Mouse (Mus musculus) erythroblast, embryonic 14.5 days (primary cell): ENCODE results near the gene Ldhb. TPM values are rescaled to one million over a fixed set of nuclear protein-coding genes. Genes with fewer than 3 reads are reported as not detected.

Experiments
- H3K27me3 ChIP-seq: 2 replicates; pipeline ENCODE4 v1.6.1; 2012; ENCODE audit warnings: inconsistent platforms; ENCODE audit not compliant: control insufficient read depth
- H3K36me3 ChIP-seq: 2 replicates; pipeline ENCODE4 v1.6.1; 2012; ENCODE audit warnings: mild to moderate bottlenecking, inconsistent platforms; ENCODE audit not compliant: control insufficient read depth
- H3K4me1 ChIP-seq: 2 replicates; pipeline ENCODE4 v1.6.1; 2012; ENCODE audit warnings: inconsistent platforms; ENCODE audit not compliant: control insufficient read depth
- H3K4me3 ChIP-seq: replicated peaks from 2 replicates; pipeline ENCODE3; 2012; ENCODE audit warnings: moderate library complexity, mild to moderate bottlenecking, inconsistent platforms
- H3K9me3 ChIP-seq: 2 replicates; pipeline ENCODE4 v1.6.1; 2012; ENCODE audit warnings: low read length, inconsistent platforms, mixed read lengths; ENCODE audit not compliant: control insufficient read depth
- GATA1 ChIP-seq: IDR thresholded peaks from 2 replicates; pipeline ENCODE4 v1.6.1; 2012; ENCODE audit warnings: low read length, inconsistent platforms, mixed read lengths
- TAL1 ChIP-seq: IDR thresholded peaks from 3 replicates; pipeline ENCODE4 v1.6.1; 2012; ENCODE audit warnings: low read length, inconsistent platforms, mixed read lengths
- polyA plus RNA-seq: library from polyadenylated mRNA; stranded (reverse); fragments of >175 nt; gene quantifications from 2 replicates; pipeline ENCODE4 v1.2.3, GENCODE M21; 2012

The Ldhb gene
- polyA plus RNA-seq, 1 experiment, result not detected

GRCm38 (mm10) chr6:142540131-142540530 lies 32.4 kb upstream of the Ldhb start:
- Histone ChIP-seq H3K4me3 (no peak overlapping the region), H3K27me3 (no peaks in the 10 kb centered on the region), H3K9me3 (no peaks in the 10 kb centered on the region), H3K4me1 (no peaks in the 10 kb centered on the region), H3K36me3 (no peaks in the 10 kb centered on the region)
- TF ChIP-seq TAL1 (no peak), GATA1 (no peak)

GRCm38 (mm10) chr6:142538503-142538902 lies 30.7 kb upstream of the Ldhb start:
- no peaks in the 10 kb centered on the region for H3K4me1 ChIP-seq
- H3K4me3 ChIP-seq, result no peak overlapping the region
- H3K27me3 ChIP-seq, result no peaks in the 10 kb centered on the region
- no peaks in the 10 kb centered on the region for H3K9me3 ChIP-seq
- TF ChIP-seq TAL1 (no peak), GATA1 (no peak)
- H3K36me3 ChIP-seq, result no peaks in the 10 kb centered on the region

- H3K9me3 ChIP-seq, result no peaks in the 10 kb centered on the region
- no peaks in the 10 kb centered on the region for H3K27me3 ChIP-seq
- no peak overlapping the region for H3K4me3 ChIP-seq
- no peaks in the 10 kb centered on the region for H3K36me3 ChIP-seq
- no peak for TF ChIP-seq TAL1
- TF ChIP-seq GATA1, result no peak
- H3K4me1 ChIP-seq, result no peaks in the 10 kb centered on the region
Observed at GRCm38 (mm10) chr6:142533412-142533811, 25.7 kb upstream of the Ldhb start.

- no peaks in the 10 kb centered on the region for H3K9me3 ChIP-seq
- no peaks in the 10 kb centered on the region for H3K27me3 ChIP-seq
- H3K4me3 ChIP-seq, result no peak overlapping the region
- H3K36me3 ChIP-seq, result no peaks in the 10 kb centered on the region
- H3K4me1 ChIP-seq, result no peaks in the 10 kb centered on the region
- no peak for TF ChIP-seq TAL1
- no peak for TF ChIP-seq GATA1
Observed at GRCm38 (mm10) chr6:142532686-142533085, 24.9 kb upstream of the Ldhb start.

GRCm38 (mm10) chr6:142532141-142532540 lies 24.4 kb upstream of the Ldhb start:
- Histone ChIP-seq H3K9me3 (no peaks in the 10 kb centered on the region), H3K27me3 (no peaks in the 10 kb centered on the region), H3K4me3 (no peak overlapping the region), H3K36me3 (no peaks in the 10 kb centered on the region), H3K4me1 (no peaks in the 10 kb centered on the region)
- no peak for TF ChIP-seq TAL1
- TF ChIP-seq GATA1, result no peak

- no peak overlapping the region for H3K4me3 ChIP-seq
- no peaks in the 10 kb centered on the region for H3K36me3 ChIP-seq
- H3K9me3 ChIP-seq, result no peaks in the 10 kb centered on the region
- no peak for TF ChIP-seq TAL1
- no peak for TF ChIP-seq GATA1
- H3K4me1 ChIP-seq, result no peaks in the 10 kb centered on the region
- no peaks in the 10 kb centered on the region for H3K27me3 ChIP-seq
Observed at GRCm38 (mm10) chr6:142530378-142530777, 22.6 kb upstream of the Ldhb start.

- Histone ChIP-seq H3K4me3 (no peak overlapping the region), H3K27me3 (no peaks in the 10 kb centered on the region), H3K36me3 (no peaks in the 10 kb centered on the region), H3K4me1 (no peaks in the 10 kb centered on the region), H3K9me3 (no peaks in the 10 kb centered on the region)
- no peak for TF ChIP-seq TAL1
Observed at GRCm38 (mm10) chr6:142529680-142530079, 21.9 kb upstream of the Ldhb start.

GRCm38 (mm10) chr6:142527931-142528562 lies 20.3 kb upstream of the Ldhb start:
- no peak for TF ChIP-seq TAL1
- no peak for TF ChIP-seq GATA1
- no peaks in the 10 kb centered on the region for H3K9me3 ChIP-seq
- H3K36me3 ChIP-seq, result no peaks in the 10 kb centered on the region
- no peak overlapping the region for H3K4me3 ChIP-seq
- H3K4me1 ChIP-seq, result no peaks in the 10 kb centered on the region
- no peaks in the 10 kb centered on the region for H3K27me3 ChIP-seq

- TF ChIP-seq GATA1 (no peak), TAL1 (no peak)
- no peaks in the 10 kb centered on the region for H3K9me3 ChIP-seq
- no peak overlapping the region for H3K4me3 ChIP-seq
- H3K27me3 ChIP-seq, result no peaks in the 10 kb centered on the region
- H3K4me1 ChIP-seq, result no peaks in the 10 kb centered on the region
- no peaks in the 10 kb centered on the region for H3K36me3 ChIP-seq
Observed at GRCm38 (mm10) chr6:142524635-142525308, 17.0 kb upstream of the Ldhb start.

GRCm38 (mm10) chr6:142521591-142522110 lies 13.9 kb upstream of the Ldhb start:
- no peak overlapping the region for H3K4me3 ChIP-seq
- no peaks in the 10 kb centered on the region for H3K36me3 ChIP-seq
- peaks cover 2% of the 10 kb centered on the region; the same call in 1 of the 2 replicates for H3K4me1 ChIP-seq
- no peaks in the 10 kb centered on the region for H3K27me3 ChIP-seq
- TF ChIP-seq GATA1 (no peak), TAL1 (no peak)
- H3K9me3 ChIP-seq, result no peaks in the 10 kb centered on the region
